Mouse (Mus musculus) CD4-positive helper T cell, adult 2 months (primary cell): ENCODE data around the gene Gm44805.
"Not testable (repeated sequence)": the region's sequence is repeated elsewhere in the genome, so short reads cannot be mapped to it uniquely, and the experiment has no call there.

Experiments
- DNase-seq: peaks from one replicate; pipeline ENCODE4 v3.0.0-alpha.2; 2012; ENCODE audit warnings: low read depth, missing footprints, low spot score

The Gm44805 gene

DNA sequence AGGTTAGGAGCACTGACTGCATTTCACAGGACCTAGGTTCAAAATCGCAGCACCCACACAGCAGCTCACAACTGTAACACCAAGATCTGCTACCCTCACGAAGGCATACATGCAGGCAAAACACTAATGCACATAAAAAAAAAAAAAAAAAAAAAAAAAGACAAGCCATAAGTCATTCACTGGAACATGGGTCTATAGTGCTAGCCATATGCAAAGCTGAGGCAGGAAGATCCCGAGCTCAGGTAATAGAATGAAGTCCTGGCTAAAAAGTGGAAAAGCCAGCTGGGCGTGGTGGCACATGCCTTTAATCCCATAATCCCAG, 18.6 kb upstream of the Gm44805 start:
- DNase-seq: no peak

DNA sequence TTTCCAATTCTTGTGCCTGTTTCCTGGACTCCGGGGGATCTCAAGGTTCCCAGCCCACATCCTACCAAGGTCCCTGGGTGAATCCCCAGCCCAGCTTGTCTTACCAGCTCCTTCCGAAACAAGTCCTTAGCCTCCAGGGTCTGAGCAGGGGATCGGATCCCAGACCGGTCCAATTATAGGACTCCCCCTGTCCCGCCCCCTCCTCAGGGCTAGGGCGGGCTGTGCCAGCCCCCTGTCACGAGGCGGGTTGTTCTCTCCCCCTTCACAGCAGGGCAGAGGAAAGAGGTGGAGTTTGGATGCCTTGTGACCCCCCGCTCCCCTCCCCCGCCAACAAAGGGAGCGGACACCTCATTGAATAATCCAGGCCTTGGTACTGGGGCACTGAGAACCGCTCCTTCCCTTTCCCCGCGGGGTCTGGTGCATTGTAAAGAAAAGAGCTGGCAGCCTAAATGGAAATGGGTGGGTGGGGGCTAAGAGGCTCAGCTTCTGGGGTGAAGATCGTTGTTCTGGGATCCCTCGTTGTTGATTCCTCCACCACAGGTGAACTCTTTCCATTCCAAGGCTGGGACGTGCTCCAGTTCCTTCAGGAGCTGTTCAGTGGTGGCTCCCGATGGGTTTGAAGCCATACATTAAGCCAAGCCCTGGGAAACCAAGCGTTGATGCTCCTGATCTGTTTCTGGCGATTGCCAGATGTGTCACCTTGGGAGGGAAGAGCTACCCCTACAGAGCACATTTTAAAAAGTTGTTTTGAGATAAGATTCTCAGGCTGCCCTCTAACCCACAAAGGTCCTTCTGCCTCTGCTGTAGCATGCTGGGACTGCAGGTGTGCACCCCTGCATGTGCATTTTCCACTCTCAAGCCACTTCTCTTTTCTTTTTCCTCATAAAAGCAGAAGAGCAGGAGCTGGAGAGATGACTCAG, 17.9 kb upstream of the Gm44805 start, which contains the start of gene Apoe:
Apoe (minus strand) TSS at position 282 of the 920 bp plus-strand sequence.
- DNase-seq: no peak

DNA sequence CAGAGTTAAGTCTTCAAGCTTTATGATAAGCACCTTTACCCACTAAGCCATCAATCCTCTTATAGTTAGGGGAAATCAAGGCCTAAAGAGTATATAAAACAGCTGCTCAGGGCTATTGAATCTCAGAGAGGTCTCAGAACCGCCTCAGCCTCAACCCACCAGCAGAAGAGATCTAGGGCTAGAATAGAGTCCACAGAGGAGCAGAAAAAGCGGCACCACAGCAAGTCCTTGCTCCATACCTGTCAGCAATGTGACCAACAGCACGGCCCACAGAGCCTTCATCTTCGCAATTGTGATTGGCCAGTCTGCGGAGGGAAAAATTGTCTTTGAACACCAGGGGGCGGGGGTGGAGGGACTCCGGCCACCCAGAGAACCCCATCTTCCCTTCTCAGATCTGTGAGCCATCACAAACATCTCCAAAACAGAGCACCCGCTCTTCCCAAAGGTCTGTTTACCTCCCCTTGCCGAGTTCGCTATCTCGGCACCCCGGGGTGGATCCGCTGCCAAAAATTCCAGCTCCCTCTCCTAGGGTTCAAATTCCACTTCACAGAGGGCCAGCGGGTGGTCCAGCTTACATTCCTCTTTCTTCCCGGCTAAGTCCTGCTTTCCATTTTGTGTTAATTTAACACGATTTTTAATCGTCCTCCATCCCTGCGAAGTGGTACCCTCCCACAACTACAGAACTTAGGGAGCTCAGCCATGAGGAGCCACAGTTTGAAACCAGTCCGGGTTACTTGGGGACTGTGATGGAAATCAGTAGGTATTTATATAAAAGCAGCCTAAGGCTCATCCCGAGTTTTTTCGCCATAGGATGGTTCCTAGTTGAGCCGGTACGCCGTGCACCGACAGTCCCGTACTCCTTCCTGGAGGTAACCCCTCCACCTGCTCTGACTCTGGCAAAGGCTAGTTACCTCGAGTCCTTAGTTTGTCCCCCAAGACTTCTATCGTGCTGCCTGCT, 17.0 kb upstream of the Gm44805 start:
- no peak for DNase-seq

DNA sequence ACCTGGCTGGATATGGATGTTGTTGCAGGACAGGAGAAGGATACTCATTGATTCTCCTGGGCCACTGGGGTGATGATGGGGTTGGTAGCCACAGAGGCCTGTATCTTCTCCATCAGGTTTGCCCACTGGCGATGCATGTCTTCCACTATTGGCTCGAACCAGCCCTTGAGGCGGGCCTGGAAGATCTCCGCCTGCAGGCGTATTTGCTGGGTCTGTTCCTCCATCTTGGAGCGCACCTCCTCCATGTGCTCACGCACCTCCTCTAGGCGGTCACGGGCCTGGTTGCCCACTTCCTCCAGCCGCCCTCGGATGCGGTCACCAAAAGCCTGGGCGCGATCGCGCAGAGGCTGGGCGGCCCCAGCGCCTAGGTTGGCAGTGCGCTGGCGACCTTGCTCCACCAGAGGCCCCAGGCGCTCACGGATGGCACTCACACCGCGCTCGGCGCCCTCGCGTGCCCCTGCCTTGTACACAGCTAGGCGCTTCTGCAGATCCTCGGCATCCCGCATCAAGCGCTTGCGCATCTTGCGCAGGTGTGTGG, 15.2 kb upstream of the Gm44805 start:
- no peak for DNase-seq

DNA sequence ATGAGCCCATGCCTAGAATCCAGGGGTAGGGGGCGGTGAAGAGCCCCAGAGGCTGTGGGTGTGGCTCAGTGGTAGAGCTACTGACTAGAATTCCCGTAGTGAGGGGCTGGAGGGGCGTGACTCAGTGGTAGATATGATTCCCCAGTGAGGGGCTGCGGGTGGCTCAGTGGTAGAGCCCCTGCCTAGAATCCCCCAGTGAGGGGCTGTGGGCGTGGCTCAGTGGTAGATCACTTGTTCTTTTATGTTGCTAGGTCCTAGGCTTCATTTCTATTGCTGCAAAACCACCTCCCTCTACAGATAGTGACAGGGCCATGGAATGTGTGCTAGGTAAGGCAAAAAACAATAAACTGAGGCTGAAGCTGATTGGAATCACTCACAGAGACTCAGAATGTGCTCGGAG, 14.7 kb upstream of the Gm44805 start:
- DNase-seq: no peak

DNA sequence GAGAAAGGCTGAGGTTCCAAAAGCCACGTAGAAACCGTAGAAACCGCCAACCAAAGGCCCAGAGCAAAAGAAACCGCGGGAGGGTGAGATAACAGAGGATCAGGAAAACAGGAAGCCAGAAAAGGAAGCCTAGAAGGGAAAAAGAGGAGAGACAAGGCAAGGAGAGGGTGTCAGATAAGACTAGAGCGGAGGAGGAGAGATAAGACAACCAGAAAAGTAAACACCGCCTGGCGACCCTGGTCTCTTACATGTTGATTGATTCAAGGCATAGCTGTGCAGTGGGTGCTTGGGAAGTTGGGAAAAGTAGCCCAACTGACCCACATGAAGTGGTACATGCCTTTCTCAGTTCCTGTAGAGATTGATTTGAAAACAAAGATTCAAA, 14.0 kb upstream of the Gm44805 start:
- no peak for DNase-seq

DNA sequence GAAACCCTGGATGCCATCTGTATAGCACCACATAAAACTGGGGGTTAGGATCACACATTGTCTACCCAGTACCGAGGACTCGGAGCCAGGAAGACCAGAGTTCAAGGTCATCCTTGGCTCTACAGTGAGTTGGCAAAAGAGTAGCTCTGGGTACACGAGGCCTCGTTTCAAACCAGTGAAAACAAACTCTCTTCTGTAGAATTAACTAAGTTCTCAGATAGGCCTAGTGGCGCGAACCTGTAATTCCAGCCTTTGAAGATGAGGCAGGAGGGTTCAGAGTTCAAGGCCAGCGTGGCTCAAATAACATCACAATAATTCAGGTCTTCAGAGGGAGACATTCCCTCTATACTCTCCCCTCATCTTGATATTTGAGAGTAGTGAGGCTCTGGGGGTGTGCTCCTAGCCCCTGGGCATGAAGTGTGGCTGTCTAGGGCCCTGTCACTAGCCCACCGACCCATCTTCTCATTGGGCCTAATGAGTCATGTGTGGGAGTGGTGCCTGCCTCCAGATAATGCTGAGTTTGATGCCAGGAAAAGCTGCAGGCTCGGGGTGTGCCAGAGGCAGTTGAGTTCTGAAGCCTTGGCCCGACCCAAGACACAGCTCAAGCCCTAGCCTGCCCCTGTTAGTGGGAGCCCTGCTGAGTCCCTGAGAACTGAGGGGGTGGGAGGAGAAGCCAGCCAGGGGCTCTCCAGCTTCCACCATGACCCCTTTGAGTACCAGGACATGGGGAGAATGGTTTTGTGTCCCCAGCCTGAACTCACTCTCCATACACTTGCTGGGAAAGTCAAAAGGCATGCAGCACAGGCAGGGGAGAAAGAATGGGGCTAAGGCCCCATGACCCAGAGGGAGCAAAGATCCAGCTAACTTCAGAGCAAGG, 13.4 kb upstream of the Gm44805 start:
- no peak for DNase-seq

DNA sequence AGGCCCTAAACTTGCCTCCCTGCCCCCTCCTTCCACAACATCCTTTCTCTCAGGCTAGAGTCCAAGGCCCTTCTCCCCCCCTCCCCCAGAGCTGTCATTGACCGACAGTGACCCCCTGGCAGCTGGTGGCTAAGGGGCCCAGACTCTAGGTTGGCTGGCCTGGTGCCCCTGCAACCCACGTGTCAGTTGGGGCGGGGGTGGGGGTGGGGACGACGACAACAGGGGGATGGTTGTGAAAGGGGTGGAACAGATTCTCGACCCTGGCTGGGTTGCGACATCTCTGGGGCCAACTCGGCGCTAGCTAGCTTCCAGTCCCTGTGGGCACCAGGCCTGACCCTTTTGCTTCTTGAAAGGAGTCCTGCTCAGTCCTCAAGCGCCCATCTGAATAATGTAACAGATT, 12.2 kb upstream of the Gm44805 start:
- no peak for DNase-seq

DNA sequence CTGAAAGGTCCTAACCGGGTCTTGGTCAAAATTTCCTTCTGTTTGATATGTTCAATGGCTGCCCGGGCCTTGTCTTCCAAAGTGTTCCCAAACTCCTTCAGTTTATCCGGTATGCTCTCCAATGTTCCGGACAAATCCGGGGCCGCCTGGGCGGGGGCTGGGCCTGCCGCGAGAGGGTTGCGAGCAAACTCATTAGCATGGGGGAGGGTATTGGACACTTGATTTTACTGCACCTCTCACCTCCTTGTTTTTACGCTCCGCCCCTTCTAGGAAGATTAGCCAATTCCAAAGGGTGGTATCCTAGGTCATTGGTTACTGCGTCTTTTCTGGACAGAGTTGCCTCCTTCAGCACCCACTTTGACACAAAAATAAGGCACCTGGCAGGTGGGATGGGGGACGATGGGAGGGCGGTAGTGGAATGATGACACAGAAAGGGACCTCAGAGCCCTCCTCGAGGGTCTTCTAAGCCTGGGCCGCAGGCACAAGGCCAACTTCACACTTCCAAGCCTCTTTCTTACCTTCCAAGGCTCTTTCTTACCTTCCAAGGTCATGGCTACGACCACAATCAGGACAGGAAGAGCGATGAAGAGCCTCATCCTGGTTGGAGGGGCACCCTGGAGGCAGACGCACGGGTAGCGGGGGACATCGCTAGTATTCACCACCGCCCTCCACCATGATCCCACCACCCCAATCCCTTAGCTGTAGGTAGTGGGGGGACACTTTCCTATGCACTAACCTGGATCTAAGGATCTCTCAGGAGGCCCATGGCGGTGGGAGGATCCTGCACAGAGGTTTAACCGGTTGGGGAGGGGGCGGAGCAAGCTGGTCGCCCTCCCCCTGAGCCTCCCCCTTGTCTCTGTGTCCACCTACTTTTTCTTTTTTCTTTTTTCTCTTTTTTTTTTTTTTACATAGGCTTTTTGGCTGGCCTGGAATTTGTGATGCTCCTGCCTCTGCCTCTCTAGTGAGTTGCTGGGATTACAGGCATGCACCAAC, 10.9 kb upstream of the Gm44805 start, which contains the start of gene Apoc1:
Apoc1 (minus strand) TSS at position 788 of the 993 bp plus-strand sequence.
- no peak for DNase-seq

DNA sequence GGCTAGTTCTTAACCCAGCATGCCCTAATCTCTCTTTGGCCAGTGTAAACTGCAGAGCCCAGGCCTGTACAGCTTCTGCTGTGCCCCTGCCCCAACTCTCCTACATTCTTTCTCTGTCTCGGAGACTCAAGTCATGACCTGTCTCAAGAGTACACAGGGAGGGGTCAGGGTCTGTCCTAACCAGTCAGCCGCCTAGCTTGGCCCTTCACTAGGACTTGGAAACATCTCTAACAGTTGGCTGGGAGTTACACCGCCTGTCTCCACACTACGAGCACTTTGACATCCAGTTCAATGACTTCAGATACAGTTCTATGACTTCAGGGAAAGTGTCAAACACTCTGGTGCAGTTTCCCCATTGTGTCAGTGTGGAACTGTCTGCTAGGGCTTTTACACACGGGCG, 10.2 kb upstream of the Gm44805 start:
- DNase-seq: no peak

DNA sequence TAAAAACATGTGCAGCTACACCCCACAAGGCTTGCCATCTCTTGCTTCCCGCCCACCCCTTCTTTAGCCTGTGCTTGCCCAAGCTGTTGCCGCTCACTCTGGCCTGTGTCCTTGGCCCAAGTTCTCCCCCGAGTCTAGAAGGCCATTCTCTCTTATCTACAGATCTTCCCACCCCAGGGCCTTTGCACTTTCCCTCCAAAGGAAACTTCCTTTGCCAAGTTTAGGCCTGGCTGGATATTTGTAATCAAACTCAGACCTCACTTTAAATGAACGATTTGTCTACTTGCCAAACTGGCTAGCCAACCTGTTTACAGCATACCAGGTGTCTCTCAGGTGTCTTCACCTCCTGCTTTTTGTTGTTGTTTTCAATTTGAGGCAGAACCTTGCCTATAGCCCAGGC, 9.6 kb upstream of the Gm44805 start:
- DNase-seq: no peak

DNA sequence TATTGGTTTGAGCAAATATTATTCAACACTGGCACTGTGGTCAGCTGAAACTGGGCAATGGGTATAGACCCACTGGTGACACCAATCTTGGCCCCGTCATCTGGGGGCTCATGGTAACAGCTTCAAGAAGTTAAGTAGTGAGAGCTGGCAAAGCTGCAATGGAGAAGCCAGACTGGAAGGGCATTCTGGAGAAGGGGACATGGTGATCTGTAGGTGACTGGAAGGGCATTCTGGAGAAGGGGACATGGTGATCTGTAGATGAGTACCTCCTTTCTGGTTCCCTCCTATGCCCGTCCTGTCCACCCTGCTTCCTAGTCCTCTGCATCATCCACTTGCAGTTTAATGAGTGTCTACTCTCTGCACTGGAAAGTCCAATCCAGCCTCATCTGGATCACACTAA, 7.4 kb upstream of the Gm44805 start:
- DNase-seq: no peak

DNA sequence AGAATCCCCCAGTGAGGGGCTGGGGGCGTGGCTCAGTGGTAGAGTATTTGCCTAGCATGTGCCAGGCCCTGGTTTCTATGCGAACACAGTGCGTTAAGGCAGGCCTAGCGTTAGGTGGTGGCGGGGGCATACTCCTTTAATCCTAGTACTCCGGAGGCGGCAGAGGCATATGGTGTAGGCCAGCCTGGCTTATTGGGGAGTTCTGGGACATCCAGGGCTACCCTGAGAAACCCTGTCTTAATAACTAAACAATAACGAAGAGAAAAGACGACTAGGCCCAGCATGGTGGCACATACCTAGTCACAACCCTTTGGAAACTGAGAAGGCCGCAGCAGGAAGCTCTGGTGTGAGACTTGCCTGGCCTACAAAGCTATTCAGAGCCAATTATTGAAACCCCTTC, 6.9 kb upstream of the Gm44805 start:
- DNase-seq: no peak

DNA sequence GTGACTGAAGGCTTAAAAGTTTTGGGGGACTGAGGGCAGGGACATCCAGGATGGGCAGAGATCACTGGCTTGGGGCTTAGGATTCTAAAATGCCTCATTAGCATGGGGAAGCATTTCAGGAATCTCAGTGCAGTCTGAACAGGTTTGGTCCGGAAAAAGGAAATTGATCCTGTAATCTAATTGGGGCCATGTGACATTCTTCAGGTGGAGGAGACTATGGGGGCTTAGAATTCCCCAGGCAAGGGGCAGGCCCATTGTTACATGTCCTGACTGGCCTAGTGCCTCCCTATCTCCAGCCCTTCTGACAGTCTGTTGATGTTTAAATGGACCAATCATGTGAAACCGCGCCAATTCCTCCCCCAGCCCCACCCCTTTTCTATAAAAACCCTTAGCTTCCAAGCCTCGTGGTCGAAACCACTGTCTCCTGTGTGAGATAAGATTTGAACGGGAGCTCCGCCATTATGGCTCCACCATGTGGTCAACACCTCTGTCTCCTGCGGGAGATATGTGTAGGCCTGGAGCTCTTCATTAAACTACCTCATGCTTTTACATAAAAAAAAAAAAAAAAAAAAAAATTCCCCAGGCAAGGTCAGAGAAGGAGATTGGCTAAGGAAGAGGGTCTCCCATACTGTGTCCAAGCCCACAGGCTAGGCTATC, 5.8 kb upstream of the Gm44805 start:
- DNase-seq: not testable (repeated sequence)

DNA sequence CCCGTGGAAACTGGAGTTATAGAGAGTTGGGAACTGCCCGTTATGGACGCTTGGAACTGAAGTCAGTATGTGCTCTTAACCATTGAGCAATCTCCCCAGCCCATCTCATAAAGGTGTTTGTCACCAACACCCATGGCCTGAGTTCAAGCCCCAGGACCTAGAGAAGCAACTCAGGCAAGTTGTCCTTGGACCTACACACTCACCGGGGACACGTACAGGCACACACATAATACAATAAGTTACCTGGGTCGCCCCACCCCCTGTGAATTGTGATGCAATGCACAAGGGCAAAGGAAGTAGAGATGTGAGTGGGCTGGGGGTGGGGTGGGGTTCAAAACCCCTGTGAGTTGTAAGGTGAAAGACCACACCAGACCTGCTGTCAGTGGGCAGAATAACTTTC, 5.3 kb upstream of the Gm44805 start:
- no peak for DNase-seq

DNA sequence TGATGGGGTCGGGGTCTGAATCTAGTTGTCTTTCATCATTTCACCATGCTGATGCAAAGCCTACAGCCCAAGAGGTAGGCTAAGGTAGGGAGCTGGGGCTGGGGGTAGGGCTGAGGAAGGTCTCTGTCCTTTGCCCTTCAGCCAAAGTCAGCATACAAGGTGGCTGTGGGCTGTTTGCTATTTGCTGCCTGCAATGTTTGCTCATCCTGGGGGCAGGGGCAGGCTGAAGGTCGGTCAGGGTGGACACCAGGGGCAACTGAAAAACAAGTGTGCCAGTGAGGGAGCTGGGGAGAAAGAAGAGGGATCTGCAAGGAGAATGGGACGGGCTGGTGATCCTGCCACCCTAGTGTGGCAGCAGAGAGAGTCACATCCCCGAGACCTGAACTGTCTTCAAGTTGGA, 4.2 kb upstream of the Gm44805 start:
- no peak for DNase-seq

DNA sequence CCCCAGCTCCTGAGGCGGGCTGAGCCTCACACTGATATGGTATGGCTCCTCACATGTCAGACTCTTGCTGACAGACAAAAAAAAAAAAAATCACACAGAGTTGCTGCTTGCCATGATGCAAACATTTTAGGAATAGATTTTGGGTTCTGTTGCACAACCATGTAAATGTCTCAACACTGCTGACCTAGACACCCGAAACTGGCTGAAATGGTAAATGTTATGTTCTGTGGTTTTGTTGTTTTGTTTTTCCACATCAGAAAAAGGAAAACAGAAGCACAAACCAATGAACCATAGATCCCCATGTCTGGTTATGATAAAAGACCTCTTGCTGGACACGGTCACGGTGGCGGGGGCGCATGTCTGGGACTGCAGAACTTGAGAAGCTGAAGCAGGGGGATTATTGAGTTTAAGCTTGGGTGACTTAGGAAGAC, 2.6 kb upstream of the Gm44805 start:
- no peak for DNase-seq

DNA sequence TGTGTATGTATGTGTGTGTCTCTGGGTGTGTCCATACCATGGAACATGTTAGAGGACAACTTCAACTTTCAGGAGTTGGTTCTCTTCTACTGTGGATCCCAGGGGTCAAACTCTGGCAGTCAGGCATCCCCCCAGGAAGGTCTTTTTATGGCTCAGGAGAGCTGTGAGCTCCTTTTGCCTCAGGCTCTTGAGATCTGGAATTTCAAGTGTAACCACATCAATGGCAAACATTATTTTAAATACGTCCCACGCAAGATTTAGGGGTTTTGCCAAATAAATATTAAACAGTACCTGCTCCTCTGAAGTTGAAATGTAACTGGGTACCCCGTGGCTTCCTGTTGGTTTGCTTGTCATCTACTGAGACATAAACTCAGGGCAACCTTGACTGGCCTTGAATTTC, 1.8 kb upstream of the Gm44805 start:
- DNase-seq: no peak

DNA sequence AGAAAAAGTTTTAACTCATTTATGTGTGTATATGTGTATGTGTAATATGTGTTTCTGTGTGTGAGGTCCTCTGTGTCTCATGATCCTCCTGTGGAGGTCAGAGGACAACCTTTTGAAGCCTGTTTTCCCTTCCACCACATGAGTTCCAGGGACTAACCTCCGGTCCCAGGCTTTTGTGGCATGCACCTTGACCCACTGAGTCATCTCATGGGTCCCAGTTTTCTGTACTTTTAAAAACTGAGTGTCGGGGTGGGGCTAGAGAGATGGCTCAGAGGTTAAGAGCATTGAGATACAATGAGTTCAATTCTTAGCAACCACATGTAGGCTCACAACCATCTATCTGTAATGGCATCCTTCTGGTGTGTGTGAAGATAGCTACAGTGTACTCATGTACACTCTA, 521 bp downstream of the Gm44805 start:
- no peak for DNase-seq
